Mouse (Mus musculus) spleen, postnatal 4 days (tissue): Measurements from ENCODE around the gene Sema4a.

Experiments
- DNase-seq, 2 experiments: peaks; one replicate each; pipeline ENCODE4 v3.0.0; 2022; ENCODE audit warnings: low spot score in 2 of 2

Sema4a gene

GRCm38 (mm10) chr3:88395742-88396141 lies 65.2 kb downstream of the Sema4a start:
- DNase-seq: peak in 1 of 2 experiments; percentile 68

GRCm38 (mm10) chr3:88395288-88395687 lies 65.7 kb downstream of the Sema4a start:
- DNase-seq: peak in 1 of 2 experiments; percentile 44

GRCm38 (mm10) chr3:88393776-88394375 lies 67.1 kb downstream of the Sema4a start:
- DNase-seq: no peak
